Mouse (Mus musculus) stomach, embryonic 15.5 days (tissue): ENCODE measurements at regions not wholly inside any gene's neighbourhood (a gene's known extent, or its start where the extent isn't known, plus 50 kb on each side); places are given as distances from the start of the nearest gene placed in this dataset.

Experiments
- ATAC-seq: fragments of 200-750 bp; cut with Nextera tagmentation; 2 replicates; pipeline ENCODE4 v1.8.0; 2017; ENCODE audit warnings: low read depth, moderate number of reproducible peaks, moderate TSS enrichment; ENCODE audit not compliant: insufficient read depth, low FRiP score
- H3K27ac ChIP-seq: fragments of 300-500 bp; sonication (generic); 2 replicates; pipeline ENCODE4 v1.5.1; 2015; ENCODE audit warnings: mild to moderate bottlenecking, inconsistent platforms
- H3K27me3 ChIP-seq: fragments of 300-500 bp; sonication (generic); replicated peaks from 2 replicates; pipeline ENCODE4 v1.6.1; 2015; ENCODE audit warnings: inconsistent platforms
- H3K36me3 ChIP-seq: fragments of 300-500 bp; sonication (generic); 2 replicates; pipeline ENCODE4 v1.6.1; 2015; ENCODE audit warnings: inconsistent platforms
- H3K4me1 ChIP-seq: fragments of 300-500 bp; sonication (generic); 2 replicates; pipeline ENCODE4 v1.6.1; 2015; ENCODE audit warnings: inconsistent platforms
- H3K4me2 ChIP-seq: fragments of 300-500 bp; sonication (generic); 2 replicates; pipeline ENCODE4 v1.6.1; 2015; ENCODE audit warnings: mild to moderate bottlenecking, inconsistent platforms
- H3K4me3 ChIP-seq: fragments of 300-500 bp; sonication (generic); replicated peaks from 2 replicates; pipeline ENCODE4 v1.5.1; 2015; ENCODE audit warnings: inconsistent platforms
- H3K9ac ChIP-seq: fragments of 300-500 bp; sonication (generic); 2 replicates; pipeline ENCODE4 v1.6.1; 2015; ENCODE audit warnings: inconsistent platforms
- H3K9me3 ChIP-seq: fragments of 300-500 bp; sonication (generic); 2 replicates; pipeline ENCODE4 v1.6.1; 2016; ENCODE audit warnings: inconsistent platforms
- WGBS: fragments of 180-500 bp; shearing (Covaris S2); methylation state at CpG from one replicate; pipeline ENCODE4 v1.1.7; 2015; 5-methylcytosine and 5-hydroxymethylcytosine counted together

GRCm38 (mm10) chr2:167833290-167833953 lies 98.4 kb upstream of the Ptpn1 start:
- ATAC-seq: peak; percentile 24; the same call in 1 of the 2 replicates
- no peak overlapping the region for H3K9ac ChIP-seq
- no peaks in the 10 kb centered on the region for H3K27me3 ChIP-seq
- 23% methylated on average over 20 of the region's 20 CpGs for WGBS
- peaks cover 43% of the 10 kb centered on the region for H3K4me1 ChIP-seq
- peak overlapping the region; percentile 24; the same call in 1 of the 2 replicates for H3K4me2 ChIP-seq
- H3K4me3 ChIP-seq: no peak overlapping the region
- H3K36me3 ChIP-seq: no peaks in the 10 kb centered on the region
- H3K9me3 ChIP-seq: no peaks in the 10 kb centered on the region
- peak overlapping the region; percentile 91 for H3K27ac ChIP-seq

- peaks cover 42% of the 10 kb centered on the region for H3K4me1 ChIP-seq
- no peak overlapping the region for H3K9ac ChIP-seq
- no peak overlapping the region for H3K27ac ChIP-seq
- no peaks in the 10 kb centered on the region for H3K36me3 ChIP-seq
- ATAC-seq: no peak; the same call in 1 of the 2 replicates
- H3K4me3 ChIP-seq: no peak overlapping the region
- H3K9me3 ChIP-seq: no peaks in the 10 kb centered on the region
- WGBS: 72% methylated on average over 26 of the region's 26 CpGs
- no peaks in the 10 kb centered on the region for H3K27me3 ChIP-seq
- no peak overlapping the region for H3K4me2 ChIP-seq
These were observed 100.5 kb upstream of the Ptpn1 start for GRCm38 (mm10) chr2:167831076-167832039.

- Histone ChIP-seq H3K9me3 (no peaks in the 10 kb centered on the region), H3K4me2 (no peak overlapping the region), H3K36me3 (no peaks in the 10 kb centered on the region), H3K4me3 (no peak overlapping the region), H3K27me3 (no peaks in the 10 kb centered on the region), H3K4me1 (peaks cover 41% of the 10 kb centered on the region), H3K27ac (no peak overlapping the region), H3K9ac (no peak overlapping the region)
- WGBS: 38% methylated on average over 5 of the region's 5 CpGs
- no peak for ATAC-seq
These were observed 103.6 kb upstream of the Ptpn1 start for GRCm38 (mm10) chr2:167828258-167828657.

GRCm38 (mm10) chr2:167826922-167827703 lies 104.7 kb upstream of the Ptpn1 start:
- no peak for ATAC-seq
- H3K4me3 ChIP-seq: no peak overlapping the region
- H3K27me3 ChIP-seq: no peaks in the 10 kb centered on the region
- no peaks in the 10 kb centered on the region for H3K9me3 ChIP-seq
- H3K9ac ChIP-seq: no peak overlapping the region
- 60% methylated on average over 12 of the region's 12 CpGs for WGBS
- H3K4me1 ChIP-seq: peaks cover 40% of the 10 kb centered on the region
- no peak overlapping the region for H3K27ac ChIP-seq
- no peaks in the 10 kb centered on the region for H3K36me3 ChIP-seq
- H3K4me2 ChIP-seq: no peak overlapping the region

- WGBS: 12% methylated on average over 9 of the region's 9 CpGs
- Histone ChIP-seq H3K9me3 (no peaks in the 10 kb centered on the region), H3K36me3 (no peaks in the 10 kb centered on the region), H3K9ac (no peak overlapping the region), H3K27ac (peak overlapping the region; percentile 95), H3K27me3 (no peaks in the 10 kb centered on the region), H3K4me3 (no peak overlapping the region), H3K4me1 (peaks cover 59% of the 10 kb centered on the region), H3K4me2 (peak overlapping the region; percentile 5; the same call in 1 of the 2 replicates)
- peak; percentile 78 for ATAC-seq
These were observed 108.3 kb upstream of the Ptpn1 start for GRCm38 (mm10) chr2:167823513-167823912.

GRCm38 (mm10) chr2:167823044-167823443 lies 108.8 kb upstream of the Ptpn1 start:
- no peaks in the 10 kb centered on the region for H3K9me3 ChIP-seq
- no peak overlapping the region for H3K9ac ChIP-seq
- peak overlapping the region; percentile 5; the same call in 1 of the 2 replicates for H3K4me2 ChIP-seq
- H3K27me3 ChIP-seq: no peaks in the 10 kb centered on the region
- 84% methylated on average over 3 of the region's 3 CpGs for WGBS
- H3K27ac ChIP-seq: peak overlapping the region; percentile 95
- no peak for ATAC-seq
- no peaks in the 10 kb centered on the region for H3K36me3 ChIP-seq
- H3K4me1 ChIP-seq: peaks cover 60% of the 10 kb centered on the region
- H3K4me3 ChIP-seq: no peak overlapping the region

- Histone ChIP-seq H3K36me3 (no peaks in the 10 kb centered on the region), H3K4me3 (no peak overlapping the region), H3K27me3 (no peaks in the 10 kb centered on the region), H3K9ac (no peak overlapping the region), H3K4me2 (no peak overlapping the region), H3K27ac (no peak overlapping the region), H3K4me1 (peaks cover 48% of the 10 kb centered on the region), H3K9me3 (no peaks in the 10 kb centered on the region)
- 77% methylated on average over 6 of the region's 6 CpGs for WGBS
- no peak for ATAC-seq
These were observed 110.7 kb upstream of the Ptpn1 start for GRCm38 (mm10) chr2:167821186-167821585.

- H3K4me1 ChIP-seq: peaks cover 33% of the 10 kb centered on the region
These were observed 113.1 kb upstream of the Ptpn1 start for GRCm38 (mm10) chr2:167818799-167819198.

GRCm38 (mm10) chr2:167817030-167817429 lies 114.8 kb upstream of the Ptpn1 start:
- no peaks in the 10 kb centered on the region for H3K9me3 ChIP-seq
- H3K27ac ChIP-seq: no peak overlapping the region; the same call in 1 of the 2 replicates
- H3K9ac ChIP-seq: no peak overlapping the region
- peaks cover 26% of the 10 kb centered on the region for H3K4me1 ChIP-seq
- H3K27me3 ChIP-seq: no peaks in the 10 kb centered on the region
- 66% methylated on average over 9 of the region's 9 CpGs for WGBS
- no peaks in the 10 kb centered on the region for H3K36me3 ChIP-seq
- peak; percentile 40; the same call in 1 of the 2 replicates for ATAC-seq
- no peak overlapping the region for H3K4me3 ChIP-seq
- no peak overlapping the region for H3K4me2 ChIP-seq

More at GRCm38 (mm10) chr2:167818799-167819198, 113.1 kb upstream of the Ptpn1 start:
- H3K36me3 ChIP-seq: no peaks in the 10 kb centered on the region
- no peak for ATAC-seq
- H3K4me2 ChIP-seq: no peak overlapping the region
- H3K9ac ChIP-seq: no peak overlapping the region
- no peaks in the 10 kb centered on the region for H3K27me3 ChIP-seq
- H3K9me3 ChIP-seq: no peaks in the 10 kb centered on the region
- WGBS: 55% methylated on average over 10 of the region's 10 CpGs
- H3K4me3 ChIP-seq: no peak overlapping the region
- peak overlapping the region; percentile 79 for H3K27ac ChIP-seq

GRCm38 (mm10) chr2:167815123-167815522 lies 116.7 kb upstream of the Ptpn1 start:
- no peaks in the 10 kb centered on the region for H3K27me3 ChIP-seq
- ATAC-seq: no peak
- H3K27ac ChIP-seq: no peak overlapping the region
- no peak overlapping the region for H3K4me2 ChIP-seq
- WGBS: 72% methylated on average over 10 of the region's 10 CpGs
- H3K4me1 ChIP-seq: peaks cover 18% of the 10 kb centered on the region
- no peaks in the 10 kb centered on the region for H3K36me3 ChIP-seq
- no peak overlapping the region for H3K9ac ChIP-seq
- no peaks in the 10 kb centered on the region for H3K9me3 ChIP-seq
- no peak overlapping the region for H3K4me3 ChIP-seq

GRCm38 (mm10) chr2:167809256-167809655 lies 119.6 kb upstream of the Tmem189 start:
- Histone ChIP-seq H3K9ac (no peak overlapping the region), H3K9me3 (no peaks in the 10 kb centered on the region), H3K27me3 (no peaks in the 10 kb centered on the region), H3K27ac (no peak overlapping the region), H3K4me3 (no peak overlapping the region), H3K4me1 (peaks cover 11% of the 10 kb centered on the region), H3K36me3 (no peaks in the 10 kb centered on the region), H3K4me2 (no peak overlapping the region)
- no peak for ATAC-seq
- 82% methylated on average over 5 of the region's 5 CpGs for WGBS
